Mouse (Mus musculus) kidney, adult 11 months (tissue): ENCODE measurements at regions not wholly inside any gene's neighbourhood (a gene's known extent, or its start where the extent isn't known, plus 50 kb on each side); places are given as distances from the start of the nearest gene placed in this dataset.

Experiments used
- DNase-seq: peaks from one replicate; pipeline ENCODE4 v3.0.0; 2022

DNA sequence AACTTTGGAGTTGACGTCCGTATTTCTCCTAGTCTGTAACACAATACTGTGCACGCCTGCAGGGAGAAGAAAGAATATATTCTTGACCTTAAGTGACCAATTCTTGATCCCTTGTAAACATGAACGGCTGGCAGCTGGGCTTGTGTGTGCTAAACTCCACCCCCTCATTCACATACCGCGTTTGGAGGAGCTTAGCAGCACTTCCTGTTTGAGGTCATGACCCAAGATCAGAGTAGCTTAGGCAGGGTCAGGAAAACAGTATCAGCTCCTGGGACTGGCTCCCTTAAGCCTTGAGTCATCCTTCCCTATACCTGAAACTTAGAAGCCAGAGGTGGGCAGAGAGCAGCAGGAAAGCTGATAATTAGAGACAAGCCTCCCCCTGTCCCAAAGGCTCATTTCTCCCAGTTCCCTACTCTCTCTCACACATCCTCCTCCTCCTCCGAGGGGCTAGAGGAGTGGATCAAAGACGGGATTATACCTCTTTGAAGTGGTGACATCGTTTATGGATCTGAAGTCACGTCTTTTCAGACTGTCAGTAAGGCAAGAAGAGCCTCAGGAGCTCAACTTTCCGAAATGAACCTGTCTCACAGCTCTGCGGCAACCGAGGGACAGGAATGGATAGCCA is 127.3 kb upstream of the Zfand5 start:
- peak; percentile 44 for DNase-seq

- DNase-seq, result no peak
Observed at GRCm38 (mm10) chr19:21143970-21144595, 128.0 kb upstream of the Zfand5 start.

GRCm38 (mm10) chr19:21140456-21140855 is 131.6 kb upstream of the Zfand5 start:
- no peak for DNase-seq

- no peak for DNase-seq
Observed at GRCm38 (mm10) chr19:21138998-21139495, 133.0 kb upstream of the Zfand5 start.

- no peak for DNase-seq
Observed at GRCm38 (mm10) chr19:21136756-21137155, 135.3 kb upstream of the Zfand5 start.

DNA sequence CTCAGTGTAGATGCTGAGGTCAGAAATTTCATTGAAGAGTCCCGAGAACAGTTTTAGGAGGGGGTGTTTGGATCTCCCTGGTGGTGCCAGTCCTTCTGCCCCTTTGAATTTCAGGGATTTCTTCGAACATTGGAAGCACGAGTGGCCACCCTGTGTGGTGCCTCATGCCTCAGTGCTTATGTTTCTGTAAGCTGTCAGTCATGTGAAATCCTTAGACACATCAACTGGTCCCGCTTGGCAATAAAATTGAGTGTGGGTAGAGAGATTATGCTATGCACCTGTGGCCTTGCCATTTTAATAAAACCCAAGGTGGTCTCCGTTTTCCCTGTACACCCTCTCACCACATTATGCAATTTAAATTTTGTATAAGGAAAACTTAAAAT is 136.1 kb upstream of the Zfand5 start:
- DNase-seq, result no peak

GRCm38 (mm10) chr19:21135297-21135997 is 136.6 kb upstream of the Zfand5 start:
- no peak for DNase-seq

- no peak for DNase-seq
Observed at GRCm38 (mm10) chr19:21129653-21130052, 142.4 kb upstream of the Zfand5 start.

DNA sequence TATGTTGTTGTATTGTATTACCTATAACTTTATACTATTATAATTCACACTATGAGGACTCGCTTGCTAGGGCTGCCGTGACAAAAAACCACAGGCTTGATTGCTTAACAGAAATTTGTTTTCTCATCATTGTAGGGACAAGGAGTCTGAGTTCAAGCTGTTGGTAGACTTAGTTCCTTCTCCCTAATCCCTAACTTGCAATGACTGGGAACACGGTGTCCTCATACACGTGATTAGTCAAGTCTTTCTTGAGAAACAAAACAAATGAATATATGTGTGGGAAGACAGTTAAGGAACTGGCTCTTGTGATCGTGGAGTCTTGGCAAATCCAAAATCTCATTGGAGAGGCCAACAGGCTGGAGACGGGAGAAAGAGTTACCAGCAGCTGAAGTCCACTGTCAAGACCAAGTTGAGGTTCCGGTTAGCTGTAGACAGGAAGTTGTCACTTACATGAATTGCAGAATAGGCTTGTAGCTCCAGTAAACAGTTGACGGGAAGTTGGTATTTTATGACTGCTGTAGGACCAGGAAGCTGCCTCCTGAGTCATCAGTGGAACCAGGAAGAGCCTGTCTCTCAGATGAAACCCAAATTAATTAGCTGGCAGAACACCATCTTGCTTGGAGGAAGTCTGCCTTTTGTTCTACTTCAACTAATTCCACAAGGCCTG is 144.9 kb upstream of the Zfand5 start:
- DNase-seq, result peak; percentile 32

- no peak for DNase-seq
Observed at GRCm38 (mm10) chr19:21126670-21127069, 145.4 kb upstream of the Zfand5 start.

DNA sequence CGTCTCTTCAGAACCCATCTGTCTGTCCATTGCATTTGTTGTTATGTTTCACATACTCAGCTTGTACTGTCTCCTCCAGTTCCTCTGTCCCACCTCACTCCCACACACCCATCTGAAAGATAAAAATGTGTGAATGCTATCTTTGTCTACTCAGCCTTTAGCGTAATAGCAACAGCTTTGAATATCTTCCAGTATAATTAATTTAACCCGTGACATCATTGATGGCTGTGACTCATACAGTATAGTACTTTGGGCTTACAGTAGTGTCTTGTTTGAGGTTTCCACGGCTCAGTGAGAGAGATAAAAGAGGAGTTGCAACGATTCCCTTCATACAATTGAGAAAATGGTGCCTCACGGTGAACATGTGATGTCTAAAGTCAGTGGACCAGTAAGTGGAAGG is 152.6 kb upstream of the Zfand5 start:
- DNase-seq, result no peak

DNA sequence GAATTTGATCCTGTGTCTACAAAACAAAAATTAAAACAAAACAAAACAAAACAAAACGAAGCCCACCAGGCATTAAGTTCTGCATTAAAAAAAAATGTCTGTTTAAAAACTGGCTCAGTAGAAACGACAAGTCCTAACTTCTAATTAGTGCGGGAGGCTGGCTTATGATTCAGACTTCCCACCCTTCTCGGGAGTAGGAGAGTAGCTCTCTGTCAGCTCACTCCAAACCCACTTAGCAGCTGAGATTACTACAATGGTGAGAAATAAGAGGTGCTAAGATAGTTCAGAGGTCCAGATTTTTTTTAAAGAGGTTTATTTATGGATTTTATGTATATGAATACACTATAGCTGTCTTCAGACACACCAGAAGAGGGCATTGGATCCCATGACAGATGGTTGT is 153.3 kb upstream of the Zfand5 start:
- DNase-seq, result no peak

- DNase-seq, result no peak
Observed at GRCm38 (mm10) chr19:21115693-21116092, 156.4 kb upstream of the Zfand5 start.

GRCm38 (mm10) chr19:21111836-21112235 is 157.8 kb upstream of the Tmc1 start:
- no peak for DNase-seq

GRCm38 (mm10) chr19:21108311-21108710 is 154.3 kb upstream of the Tmc1 start:
- DNase-seq, result peak; percentile 21

- peak; percentile 5 for DNase-seq
Observed at GRCm38 (mm10) chr19:21107741-21108140, 153.7 kb upstream of the Tmc1 start.

DNA sequence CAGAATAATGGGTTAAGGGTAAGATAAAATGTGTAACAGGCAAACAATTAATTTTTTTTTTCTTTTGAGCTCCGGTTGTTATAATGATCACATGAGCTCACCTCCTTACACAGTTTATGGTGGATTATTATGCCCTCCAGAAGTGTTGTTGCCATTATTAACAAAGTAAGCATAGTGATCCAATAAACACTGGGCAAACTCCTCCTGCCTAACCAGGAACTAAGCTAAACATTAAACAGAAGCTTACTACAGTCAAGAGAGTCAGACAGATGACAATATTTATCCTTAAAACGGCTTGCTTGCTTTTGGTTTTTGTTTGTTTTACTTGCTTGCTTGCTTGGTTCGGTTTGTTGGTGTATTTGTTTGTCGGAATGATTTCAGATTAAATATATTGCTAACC is 153.3 kb upstream of the Tmc1 start:
- DNase-seq, result no peak

- peak; percentile 28 for DNase-seq
Observed at GRCm38 (mm10) chr19:21106766-21107165, 152.8 kb upstream of the Tmc1 start.

DNA sequence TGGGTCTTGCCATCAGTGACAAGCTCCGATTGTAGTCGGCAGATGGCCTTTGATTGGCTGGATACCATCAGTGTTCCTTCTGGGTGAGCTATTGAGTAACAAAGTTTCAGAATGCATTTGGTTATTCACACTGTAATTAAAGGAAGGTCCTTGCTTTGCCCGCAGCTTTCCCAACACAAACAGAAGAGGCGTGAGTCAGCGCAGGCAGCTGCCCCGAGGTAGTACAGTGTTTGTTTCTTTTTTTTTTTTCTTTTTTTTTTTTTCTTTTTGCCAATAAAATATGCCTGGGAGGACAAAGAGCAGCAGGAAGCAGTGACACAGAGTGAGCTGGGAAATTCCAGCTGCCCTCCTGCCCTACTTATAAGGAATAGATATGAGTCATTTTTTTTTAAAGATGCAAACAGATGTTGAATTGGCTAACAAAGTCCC is 152.3 kb upstream of the Tmc1 start:
- DNase-seq, result peak; percentile 64

DNA sequence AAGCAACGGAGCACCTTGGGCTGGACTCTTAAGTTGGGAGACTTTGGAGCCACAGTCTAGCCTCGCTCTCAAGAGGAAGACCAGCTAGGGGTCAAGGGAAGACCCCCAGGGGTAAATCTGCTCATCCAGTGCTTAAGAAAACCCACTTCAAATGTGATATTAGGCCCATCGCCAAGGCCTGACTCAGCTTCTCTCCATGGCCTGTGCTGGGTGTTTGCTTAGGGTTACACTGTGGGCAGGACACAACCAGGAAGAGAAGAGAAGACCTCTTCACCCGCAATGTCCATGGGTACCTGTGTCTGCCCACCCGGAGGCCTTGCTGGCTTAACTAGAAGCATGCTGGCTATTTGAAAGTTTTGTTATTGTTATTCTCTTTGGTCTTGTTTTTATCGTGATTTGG is 151.0 kb upstream of the Tmc1 start:
- no peak for DNase-seq

DNA sequence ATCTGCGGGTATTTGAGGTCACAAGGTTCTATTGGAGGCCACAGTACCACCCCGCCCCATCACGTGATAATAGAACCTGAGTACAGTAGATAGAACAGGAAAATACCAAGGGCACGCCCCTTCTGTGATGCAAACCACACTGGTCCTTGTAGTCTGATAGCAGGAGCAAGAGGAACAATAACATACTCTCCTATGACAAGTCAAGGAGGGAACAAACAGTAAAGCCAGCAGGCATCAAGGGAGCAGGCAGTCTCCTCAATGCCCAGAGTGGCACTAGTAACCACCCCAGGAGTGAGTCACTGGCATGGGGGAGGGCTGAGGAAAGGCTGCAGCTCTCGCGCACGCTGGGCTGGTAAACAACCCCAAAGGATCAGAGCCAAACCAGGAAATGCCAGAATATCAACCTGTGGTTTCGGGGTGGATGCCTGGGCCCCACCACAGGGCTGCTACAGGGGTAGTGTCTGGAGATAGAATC is 150.5 kb upstream of the Tmc1 start:
- DNase-seq, result peak; percentile 15

GRCm38 (mm10) chr19:21077771-21078548 is 124.0 kb upstream of the Tmc1 start:
- DNase-seq, result no peak

DNA sequence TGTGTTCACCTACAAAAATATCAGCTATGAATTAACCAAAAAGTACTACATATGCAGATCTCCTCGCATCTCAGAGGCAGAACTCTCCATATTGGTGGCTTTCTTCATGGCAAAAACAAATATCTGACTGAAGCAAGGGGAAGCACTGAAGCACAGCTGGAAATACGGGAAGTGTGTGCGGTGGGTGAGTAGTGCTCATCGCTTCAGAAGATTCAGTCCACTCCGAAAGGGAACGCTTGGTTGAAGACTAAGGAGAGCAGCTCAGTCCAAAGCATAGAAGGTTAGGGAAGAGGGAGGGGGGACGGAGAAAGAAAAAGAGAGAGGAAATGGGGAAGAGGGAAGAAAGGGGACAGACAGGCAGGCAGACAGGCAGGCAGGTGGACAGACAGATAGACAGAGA is 114.4 kb upstream of the Tmc1 start:
- DNase-seq, result no peak
